Mouse (Mus musculus) left cerebral cortex, adult 8-10 months (tissue): Measurements from ENCODE around the gene Ankrd6. TPM values are rescaled to one million over a fixed set of nuclear protein-coding genes. Genes with fewer than 3 reads are reported as not detected.
"Not testable (repeated sequence)": the region's sequence is repeated elsewhere in the genome, so short reads cannot be mapped to it uniquely, and the experiment has no call there.

Source experiments
- DNase-seq, 2 experiments: peaks; one replicate each; pipeline ENCODE4 v3.0.0; 2022; ENCODE audit warnings: low spot score in 2 of 2
- total RNA-seq, 4 experiments: library from RNA; stranded (reverse); gene quantifications; 2 replicates each; pipeline ENCODE4 v1.2.4; 2022

Gene Ankrd6
- 10 to 100 TPM; 40.6 to 48.4 (median 40.7) TPM for total RNA-seq

DNA sequence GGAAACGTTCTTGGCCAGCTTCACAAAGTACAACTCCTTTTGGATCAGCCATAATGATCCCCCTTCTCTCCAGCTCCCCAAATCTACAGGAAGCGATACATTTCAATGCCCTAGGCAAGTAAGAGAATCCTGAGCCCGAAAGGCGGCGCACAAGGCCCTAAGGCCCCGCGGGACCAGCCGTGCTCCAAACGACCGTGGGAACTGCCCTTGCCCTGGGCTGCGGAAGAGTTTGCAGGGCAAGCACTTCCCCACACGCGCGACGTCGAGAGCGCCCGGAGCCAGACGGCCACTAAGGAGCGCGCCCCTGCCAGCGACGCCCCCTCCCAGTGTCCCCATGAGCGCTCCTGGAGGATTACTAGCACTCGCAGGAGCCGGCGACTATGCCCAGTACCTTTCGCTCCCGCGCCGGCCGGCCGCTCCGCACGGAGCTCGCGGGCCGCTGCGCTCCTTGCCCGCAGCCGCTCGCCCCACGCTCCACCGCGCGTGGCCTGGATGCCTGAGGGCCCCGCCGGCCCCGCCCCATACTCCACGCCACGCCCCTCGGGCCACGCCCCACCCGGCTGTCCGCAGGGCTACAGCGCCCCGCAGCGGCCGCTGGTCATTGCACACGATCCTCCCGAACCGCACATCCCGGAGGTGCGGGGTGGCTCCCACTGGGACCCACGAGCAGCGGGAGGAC is at the start of gene Ankrd6:
Gene Ankrd6 (minus strand): TSS at position 486 of the 679 bp plus-strand sequence.
- peak; percentile 40 to 80 for DNase-seq

DNA sequence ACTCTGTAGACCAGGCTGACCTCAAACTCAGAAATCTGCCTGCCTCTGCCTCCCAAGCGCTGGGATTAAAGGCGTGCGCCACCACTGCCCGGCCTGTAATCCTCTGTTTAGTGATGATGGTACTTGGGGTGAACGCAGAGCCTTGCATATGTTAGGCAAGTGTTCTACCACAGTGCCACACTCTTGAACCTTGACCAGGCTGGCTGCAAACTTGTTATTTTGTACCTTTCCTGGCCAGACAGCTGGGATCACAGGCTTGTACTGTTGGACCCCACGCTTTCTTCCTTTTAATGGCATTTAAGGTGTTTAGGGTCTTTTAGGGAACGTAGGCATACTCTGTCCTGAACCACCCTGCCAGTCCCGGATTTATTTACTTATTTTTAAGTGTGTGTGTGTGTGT is 48.4 kb upstream of the Ankrd6 start:
- no peak for DNase-seq

DNA sequence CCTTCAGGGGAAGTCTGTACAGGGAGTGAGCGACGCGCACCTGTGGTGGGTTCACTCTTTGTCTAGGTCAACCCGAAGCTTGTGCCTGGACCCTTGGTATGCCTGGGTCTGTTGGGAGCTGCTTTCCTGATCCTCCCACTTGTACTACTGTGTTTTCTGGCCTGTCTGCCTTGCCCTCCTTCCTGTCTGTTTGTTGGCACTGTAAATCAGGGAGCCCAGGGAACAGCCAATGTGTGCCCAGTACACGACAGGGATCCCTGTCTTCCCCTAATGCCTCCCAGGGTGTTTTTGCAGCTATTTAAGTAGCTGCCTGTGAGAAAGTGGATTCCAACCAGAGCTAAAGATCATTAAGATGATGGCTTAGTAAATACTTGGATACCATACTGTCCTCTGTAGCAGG is 46.9 kb upstream of the Ankrd6 start:
- DNase-seq, result no peak

DNA sequence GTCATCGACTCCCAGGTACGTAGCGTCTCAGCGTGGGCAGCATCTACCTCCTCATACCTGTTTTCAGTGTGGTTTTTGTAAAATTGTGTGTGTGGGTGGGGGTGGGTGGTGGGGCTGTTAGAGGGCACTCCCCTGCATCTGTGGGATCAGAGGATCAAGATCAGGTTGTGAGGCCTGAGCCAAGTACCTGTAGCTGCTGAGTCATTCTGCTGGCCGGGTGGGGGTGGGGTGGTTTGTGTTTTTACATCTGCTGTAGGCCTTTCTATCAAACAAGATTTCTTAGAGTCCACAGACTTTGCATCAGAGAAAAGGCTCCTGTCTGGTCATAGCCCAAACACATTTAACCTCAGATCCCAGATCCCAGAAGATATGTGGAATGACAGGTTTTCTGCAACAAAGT is 45.4 kb upstream of the Ankrd6 start:
- no peak for DNase-seq

DNA sequence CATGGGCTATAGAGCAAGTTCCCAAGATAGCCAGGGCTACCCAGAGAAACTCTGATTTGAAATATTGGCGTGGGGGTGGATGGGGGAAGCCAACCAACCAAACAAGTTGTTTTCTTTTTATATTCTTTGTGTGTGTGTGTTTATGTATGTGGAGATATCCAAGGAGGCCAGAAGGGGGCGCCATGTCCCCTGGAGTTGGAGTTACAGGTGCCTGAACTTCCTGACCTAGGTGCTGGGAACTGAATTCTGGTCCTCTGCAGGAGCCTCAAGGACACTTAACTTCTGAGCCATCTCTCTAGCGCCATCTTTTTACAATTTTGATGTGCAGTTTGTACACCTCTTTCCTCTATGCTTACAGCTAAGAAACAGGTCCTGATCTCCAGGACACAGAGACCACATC is 43.5 kb upstream of the Ankrd6 start:
- no peak for DNase-seq

DNA sequence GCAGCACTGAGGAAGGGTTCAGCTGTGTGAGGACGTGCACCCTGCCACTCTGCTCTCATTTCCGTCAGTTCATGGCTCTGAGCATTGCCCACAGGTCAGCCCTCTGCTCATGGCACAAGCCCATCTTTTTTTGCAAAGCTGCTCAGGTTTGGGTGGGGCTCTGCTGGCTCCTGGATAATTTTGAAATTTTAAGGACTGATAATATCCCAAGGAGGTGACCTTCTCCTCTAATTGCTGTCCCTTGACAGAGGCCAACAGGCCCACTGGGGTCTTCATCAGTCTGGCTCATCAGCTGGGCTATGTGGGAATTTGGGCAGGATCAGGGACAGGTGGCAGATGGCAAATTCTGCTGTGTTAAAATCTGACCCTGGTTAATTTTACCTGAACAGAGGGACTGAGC is 38.7 kb upstream of the Ankrd6 start:
- DNase-seq, result no peak

DNA sequence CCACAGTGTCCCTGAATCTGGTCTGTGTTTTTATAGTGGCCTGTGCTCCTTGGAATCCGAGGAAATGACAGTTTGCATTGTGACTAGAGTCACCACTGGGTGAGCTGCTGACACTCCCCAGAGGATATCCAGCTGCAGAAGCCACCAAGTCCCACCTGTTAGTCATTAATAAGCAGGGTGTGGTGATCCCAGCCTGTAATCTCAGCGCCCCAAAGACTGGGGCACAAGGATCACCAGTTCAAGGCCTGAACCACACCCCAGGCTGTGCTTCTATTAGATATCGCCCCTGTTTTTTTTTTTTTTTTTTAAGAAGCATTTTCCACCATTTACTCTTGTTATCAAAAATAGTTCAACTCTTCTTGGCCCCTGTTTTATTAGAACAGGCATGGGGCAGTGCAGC is 36.4 kb upstream of the Ankrd6 start:
- no peak for DNase-seq

DNA sequence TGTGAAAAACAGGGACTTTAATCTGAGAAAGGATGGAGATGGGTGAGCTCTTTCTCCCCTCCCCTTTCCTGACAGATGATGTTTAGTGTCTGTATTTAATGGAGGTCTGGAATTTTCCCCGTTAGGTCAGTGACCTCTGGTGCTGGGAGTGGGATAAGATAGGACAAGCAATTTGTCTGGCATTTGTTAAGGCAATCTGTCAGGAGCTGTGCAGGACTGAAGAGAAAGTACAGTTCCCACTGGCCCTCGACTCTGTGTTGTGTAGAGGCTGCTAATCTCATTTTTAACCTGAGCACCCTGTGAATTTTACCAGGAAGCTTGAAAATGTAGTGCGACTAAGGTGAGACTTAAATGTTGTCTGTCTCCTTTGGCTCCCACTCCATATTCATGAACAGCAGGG is 35.0 kb upstream of the Ankrd6 start:
- DNase-seq, result no peak

DNA sequence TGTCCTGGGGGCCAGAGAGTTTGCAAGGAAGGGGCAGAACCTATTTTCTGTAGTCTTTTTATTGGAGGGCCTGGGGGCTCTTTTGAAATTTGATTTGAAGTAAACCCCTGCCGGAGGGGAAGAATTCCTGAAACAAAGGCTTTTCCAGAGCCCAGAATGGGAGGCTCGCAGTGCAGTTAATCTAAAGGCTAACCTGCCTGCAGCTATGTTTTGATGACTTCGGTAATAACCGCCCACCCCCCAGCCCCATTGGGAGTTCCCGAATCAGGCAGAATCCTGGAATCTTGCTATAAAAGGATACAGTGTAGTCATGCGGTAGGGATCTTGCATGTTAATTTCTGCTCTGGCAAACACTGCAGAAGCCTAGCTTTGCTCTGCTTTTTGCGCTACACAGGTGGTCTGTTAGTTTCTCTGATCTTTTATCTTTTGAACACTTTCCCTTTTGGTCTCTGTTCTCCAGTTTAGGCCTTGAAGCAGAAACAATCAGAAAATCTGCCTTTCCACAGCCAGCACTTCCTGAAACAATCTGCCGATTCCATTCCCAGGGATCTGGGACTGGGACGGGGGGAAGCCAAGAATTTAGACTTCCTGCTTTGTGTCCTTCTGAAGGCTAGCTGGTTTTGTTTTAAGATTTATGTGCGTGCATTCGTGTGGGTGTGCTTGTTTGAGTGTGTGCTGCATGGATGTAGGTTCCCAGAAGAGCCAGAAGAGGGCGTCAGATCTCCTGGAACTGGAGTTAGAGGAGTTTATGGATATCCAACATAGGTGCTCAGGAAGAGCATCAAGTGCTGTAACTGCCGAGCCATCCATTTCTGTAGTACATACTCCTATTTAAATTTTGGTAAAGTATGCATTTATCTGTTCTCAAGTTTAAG is 34.4 kb upstream of the Ankrd6 start:
- DNase-seq, result no peak

DNA sequence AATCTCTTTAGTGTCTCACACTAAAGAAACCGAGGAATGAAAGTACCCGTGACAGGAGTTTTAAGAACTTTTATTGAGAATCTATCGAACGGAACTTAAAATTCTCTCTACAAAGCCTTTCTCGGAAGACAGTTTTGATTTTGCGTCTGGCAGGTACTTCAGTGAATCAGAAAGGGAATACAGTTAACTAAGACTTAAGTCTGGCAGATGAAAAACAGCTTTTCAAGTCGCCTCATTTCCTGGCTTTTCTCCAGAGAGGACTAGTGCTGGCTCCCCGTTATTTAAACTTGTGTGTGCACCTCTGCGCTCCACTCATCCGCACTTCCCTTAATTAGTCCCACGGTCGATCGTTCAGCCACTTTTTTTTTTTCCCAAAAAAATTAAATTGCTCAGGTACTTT is 33.6 kb upstream of the Ankrd6 start:
- no peak for DNase-seq

DNA sequence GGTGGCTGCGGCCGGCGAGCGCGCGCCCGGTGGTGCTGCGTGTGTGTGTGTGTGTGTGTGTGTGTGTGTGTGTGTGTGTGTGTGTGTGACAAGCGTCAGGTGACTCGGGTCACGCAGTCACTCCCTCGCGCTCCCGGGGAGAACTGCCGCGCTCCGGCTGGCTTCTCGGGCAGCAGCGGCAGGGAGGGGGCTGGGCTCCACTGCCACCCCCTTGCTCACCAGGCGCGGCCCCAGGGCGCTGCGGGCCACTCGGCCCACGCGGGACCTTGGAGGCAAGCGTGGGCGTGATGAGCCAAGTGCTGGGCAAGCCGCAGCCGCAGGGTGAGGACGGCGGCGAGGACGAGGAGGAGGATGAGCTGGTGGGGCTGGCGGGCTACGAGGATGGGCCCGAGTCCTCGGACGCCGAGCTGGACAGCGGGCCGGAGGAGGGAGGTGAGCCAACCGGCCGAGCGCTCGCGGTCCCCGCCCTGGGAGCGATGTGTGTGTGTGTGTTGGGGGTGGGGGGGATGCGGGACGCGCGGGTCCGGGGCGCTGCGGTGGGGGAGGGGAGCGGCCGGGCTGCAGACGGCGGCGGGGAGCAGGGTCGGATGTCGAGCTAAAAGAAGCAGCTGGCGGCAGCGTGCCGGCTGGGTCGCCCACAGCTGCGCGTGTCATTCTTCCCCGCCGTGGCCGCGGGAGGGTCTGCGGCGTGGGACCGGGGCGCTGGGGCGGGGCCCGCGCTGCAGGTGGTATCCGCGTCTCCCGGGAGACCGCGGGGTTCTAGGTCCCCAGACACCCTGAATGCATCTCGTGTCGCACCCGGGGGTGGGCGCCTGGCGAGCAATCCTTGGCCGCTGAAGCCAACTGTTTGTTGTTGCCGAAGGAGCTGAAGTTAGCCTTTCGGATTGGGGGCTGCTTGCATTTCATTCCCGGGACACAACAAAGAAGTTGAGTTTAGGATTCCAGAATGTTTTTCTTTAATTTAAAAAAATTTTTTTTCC is 32.8 kb upstream of the Ankrd6 start:
- DNase-seq, result peak; percentile 57 to 70

DNA sequence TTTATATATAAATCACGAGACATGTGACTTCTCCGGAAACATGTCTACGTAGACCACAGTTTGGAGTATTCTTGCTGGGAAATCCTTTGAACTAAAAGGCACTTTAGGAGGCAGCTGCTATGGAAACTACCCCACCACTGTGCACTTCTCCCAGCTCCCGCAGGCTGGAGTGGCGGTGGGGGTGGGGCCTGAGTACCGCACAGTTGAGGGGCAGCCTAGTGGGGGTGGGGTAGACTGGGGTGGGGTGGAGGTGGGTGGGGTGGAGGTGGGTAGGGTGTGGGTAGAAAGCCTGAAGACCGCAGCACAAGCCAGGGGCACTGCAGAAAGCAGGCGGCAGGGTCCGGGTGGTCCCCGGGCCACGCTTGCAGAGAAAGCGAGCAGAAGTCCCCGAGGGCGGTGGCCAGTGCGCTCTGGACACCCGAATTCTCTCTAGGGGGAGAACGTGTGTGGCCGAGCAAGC is 32.1 kb upstream of the Ankrd6 start, which contains the start of gene Rragd:
Gene Rragd (plus strand): TSS at position 322 of the 460 bp plus-strand sequence.
- DNase-seq, result peak; percentile 21 to 46

DNA sequence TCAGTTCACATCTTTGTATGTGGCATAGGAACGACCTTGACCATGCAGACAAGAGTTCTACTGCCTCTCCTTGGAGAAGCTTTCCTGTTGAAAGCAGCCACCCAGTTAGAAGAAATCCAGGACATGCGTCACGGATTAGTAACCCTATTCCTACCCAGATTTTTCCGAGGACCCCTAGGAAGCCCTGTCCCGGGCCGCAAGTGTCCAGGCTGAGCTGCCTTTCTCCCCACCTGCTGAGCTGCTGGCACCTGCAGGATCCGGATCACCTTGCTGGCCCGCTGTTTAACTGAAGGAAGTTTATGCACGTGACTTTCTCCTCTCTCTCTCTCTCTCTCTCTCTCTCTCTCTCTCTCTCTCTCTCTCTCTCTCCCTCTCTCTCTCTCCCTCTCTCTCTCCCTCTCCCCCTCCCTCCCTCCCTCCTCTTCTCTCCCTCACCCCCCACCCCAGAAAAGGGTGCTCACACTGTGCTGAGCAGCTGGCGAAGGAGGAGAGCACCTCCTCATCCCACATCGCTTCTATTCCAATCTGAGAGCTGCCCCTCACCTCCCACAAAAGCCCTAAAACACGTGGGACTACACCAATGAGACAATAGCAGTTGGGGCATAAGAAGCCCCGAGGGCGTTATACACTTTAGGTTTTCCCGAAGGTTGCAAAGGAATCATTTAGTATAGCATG is 31.5 kb upstream of the Ankrd6 start:
- peak; percentile 5 to 70 for DNase-seq

DNA sequence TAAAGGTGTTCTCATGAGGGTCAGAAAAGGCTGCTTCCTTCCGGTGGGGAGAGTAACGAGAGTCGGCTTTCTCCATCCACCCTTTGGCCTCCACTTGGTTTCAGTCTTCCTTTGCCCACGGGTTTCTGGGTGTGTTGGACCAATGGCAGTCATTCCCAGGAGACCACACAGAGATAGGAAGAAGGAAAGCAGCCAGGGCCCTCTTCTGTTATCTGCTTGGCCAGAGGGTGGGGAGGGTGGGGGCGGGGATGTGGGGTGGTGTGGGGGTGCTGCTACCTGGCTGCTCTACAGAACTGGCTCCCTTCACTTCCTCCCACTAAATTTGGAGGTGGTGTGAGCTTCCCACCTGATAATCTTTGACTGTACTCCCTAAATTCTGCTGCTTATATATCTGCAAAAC is 31.0 kb upstream of the Ankrd6 start:
- no peak for DNase-seq

DNA sequence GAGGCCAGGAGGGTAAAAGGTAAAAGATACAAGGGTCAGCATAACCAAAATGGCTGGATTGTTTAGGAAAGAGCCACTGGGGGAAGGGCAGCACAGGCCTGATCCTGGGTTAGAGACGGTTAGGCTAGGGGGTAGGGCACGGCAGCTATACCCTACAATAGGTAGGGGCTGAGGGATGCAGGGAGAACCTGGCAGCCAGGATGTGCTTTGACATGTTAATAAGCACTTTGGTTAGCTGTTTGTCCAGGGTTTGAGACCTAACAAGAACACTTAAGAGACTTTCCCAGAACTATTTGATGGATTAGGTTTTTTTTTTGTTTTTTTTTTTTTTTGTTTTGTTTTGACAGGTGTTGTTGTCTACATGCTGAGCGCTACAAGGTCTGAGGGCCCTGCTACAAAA is 29.4 kb upstream of the Ankrd6 start:
- no peak for DNase-seq

DNA sequence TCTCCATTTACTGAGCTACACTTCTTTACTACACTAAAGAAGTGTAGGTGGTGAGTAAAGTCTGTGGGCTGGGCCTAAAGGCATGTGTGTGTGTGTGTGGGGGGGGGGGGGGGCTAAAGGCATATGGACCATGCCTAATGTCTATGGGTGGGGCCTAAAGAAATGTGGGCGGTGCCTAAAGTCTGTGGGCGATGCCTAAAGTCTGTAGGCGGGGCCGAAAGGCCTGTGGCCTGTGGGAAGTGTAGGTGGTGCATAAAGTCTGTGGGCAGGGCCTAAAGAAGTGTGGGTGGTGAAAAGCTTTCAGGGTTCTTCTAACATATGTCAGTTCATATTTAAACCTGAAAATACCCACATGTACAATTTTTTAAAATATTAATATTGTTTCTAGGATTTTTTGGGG is 26.7 kb upstream of the Ankrd6 start:
- DNase-seq, result no peak

DNA sequence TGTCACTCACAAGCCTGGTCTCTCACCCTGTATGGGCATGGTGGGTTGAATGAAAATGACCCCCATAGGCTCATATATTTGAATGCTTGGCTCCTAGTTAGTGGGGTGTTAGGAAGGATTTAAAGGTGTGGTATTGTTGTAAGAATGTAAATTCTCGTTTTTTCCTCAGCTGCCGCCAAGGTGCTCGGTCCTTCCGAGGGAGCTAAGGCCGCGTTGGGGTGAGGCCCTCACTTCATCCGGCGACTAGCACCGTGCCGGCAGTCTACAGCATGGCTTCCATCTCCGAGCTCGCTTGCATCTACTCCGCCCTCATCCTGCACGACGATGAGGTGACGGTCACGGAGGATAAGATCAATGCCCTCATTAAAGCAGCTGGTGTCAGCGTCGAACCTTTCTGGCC is 14.0 kb upstream of the Ankrd6 start:
- not testable (repeated sequence) for DNase-seq

DNA sequence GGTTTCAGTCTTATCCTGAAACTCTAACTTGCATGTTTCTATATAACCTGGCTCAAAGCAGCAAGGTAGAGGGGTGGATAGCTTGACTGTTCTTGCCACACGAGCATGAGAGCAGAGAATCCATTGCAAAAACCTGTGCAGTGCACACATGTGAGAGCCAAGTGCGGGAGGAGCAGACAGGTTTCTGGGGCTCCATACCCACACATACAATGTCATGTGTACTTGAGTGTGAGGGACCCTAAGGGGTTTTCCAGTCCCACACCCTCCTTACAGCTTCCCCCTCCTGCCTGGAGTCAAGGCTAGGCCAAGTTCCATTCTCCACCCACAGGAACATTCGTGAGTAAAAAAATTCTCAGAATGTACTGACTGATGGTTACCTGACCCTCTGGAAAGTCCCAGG is 10.8 kb upstream of the Ankrd6 start:
- DNase-seq, result no peak

DNA sequence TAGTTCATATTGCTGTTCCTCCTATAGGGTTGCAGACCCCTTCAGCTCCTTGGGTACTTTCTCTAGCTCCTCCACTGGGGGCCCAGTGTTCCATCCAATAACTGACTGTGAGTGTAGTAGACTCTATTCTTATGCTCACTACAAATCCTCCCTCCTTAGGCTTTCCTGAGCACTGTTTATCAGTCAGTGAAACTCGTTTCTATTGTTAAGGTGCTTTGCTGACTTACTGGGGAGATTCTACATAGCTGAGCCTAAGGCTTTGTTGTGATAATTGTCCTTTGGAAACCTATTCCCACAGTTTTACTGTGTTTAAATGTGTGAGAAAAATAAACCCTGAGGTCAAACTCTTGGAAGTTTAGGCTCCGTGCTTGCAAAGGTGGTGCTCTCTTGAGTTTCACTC is 5.8 kb upstream of the Ankrd6 start:
- no peak for DNase-seq

DNA sequence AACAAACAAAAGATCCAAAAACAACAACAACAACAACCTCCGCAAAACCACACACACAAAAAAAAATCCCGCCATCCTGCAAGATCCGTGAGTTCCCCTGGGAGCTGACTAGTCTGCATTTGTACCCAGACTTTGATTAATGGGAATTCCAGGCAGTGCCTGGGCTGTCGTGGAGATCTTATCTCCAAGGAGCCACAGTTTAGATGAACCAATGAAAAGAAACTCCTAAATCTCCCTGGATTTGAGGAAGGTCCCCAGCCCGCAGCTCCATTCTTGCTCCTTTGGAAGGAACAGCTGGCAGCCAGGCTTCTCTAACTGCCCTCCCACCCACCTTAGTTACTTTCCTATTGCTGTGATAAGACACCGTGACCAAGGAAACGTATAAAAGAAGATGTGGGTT is 2.0 kb upstream of the Ankrd6 start:
- DNase-seq, result no peak
